Mouse (Mus musculus): ENCODE data around the gene Shisa4.

DNA sequence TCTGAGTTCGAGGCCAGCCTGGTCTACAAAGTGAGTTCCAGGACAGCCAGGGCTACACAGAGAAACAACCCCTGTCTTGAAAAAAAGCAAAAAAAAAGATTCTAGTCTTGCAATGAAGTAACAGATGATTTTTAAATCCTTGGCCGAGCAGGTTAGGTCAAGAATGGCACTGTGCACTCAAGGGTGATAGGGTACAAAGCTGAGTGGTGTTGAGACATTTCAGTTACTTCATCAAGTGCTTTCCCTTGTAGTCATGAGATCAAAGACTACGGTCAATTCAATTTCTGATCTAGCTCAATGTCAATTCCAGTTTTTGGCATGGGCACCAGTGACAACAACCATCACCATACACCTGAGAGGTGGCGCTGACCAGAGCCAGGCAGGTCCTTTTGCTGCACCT, 33.9 kb upstream of the Shisa4 start:
- no peak for TF ChIP-seq POLR2A (IDR thresholded peaks at IDR 0.05; ENCODE audit: low read depth, low read length)
- no peak for TF ChIP-seq CTCF (conservative IDR thresholded peaks at IDR 0.05; ENCODE audit: insufficient read depth, insufficient read length, low read depth, low read length)

Data from kidney, adult 2 months (tissue).